Mouse (Mus musculus) heart, adult 11 months (tissue): Measurements from ENCODE around the gene Gstm5.

Source experiments
- DNase-seq: peaks from one replicate; pipeline ENCODE4 v3.0.0; 2022

Gene Gstm5

DNA sequence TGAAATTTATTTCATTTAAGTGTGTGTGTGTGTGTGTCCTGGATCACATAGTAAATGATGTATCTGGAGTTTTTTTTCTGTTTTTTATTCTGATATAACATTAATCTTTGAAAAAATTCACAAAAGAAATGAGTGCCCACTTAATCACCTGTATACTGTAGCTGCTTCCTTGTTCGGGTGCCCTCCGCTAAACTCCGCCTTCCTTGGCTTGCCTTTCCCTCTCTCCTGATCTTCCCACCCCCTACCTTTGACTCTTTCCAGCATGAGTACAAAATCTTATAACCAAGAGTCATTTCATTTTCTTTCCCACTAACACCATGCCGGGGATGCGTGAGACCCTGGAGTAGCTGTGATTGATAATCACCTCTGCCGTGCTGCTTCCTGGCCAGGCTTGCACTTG lies 36.5 kb downstream of the Gstm5 start:
- no peak for DNase-seq

DNA sequence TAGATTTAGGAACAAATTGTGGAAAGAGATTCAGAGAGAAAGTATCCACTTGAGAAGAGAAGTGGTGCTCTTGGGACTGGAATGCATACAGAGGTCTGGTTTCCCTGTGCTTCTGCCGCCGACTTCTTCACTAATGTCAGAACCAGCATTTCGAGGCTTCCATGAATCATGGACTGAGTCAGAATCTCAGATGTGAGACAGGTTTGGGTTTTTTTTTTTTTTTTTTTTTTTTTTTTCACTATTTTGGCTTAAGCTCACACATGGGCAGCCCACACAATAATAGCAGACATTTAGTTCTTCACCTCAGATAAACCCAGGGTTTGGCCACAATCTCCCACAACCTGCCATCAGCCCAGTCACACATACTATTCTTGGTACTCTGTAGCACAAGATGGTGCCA lies 39.6 kb downstream of the Gstm5 start:
- no peak for DNase-seq

DNA sequence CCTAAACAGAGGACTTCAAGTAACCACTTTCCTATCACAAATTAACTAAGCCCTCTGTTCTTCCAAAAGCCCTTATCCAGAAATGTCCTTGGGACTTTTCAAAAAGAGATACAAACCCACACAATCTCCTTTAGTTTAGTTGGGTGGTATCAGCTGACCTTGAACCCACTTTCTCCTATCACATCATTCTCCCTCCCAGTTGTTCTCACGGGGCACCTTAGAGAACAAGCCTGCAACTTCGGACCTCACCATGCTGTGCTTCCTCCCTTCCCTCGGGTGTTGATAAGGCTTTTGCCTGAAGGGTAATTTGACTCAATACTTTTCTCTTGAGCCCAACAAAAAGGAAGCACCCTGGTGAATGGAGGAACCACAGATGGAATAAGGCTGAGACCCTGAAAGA lies 40.3 kb downstream of the Gstm5 start:
- DNase-seq: no peak

DNA sequence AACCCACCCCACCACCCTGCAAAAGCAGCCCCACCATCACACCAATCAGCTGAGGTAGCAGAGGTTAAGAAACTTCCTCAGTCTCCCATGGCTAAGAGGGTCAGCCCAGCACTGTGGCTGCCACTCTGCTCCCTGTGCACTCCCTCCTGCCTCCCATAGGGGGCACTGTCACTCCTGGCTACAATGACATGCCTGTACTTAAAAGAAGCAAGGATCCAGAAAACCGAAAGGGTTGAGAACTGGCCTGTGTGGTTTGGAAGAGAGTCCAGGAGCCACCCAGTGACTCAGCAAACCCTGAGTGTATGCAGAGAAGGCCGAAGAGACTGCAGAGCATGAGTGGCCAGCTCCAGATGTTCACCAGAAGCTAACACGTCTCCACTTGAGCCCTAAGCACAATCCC lies 43.8 kb downstream of the Gstm5 start:
- peak; percentile 99 for DNase-seq

- DNase-seq: no peak
These were observed 44.2 kb downstream of the Gstm5 start for GRCm38 (mm10) chr3:107939830-107940229.

DNA sequence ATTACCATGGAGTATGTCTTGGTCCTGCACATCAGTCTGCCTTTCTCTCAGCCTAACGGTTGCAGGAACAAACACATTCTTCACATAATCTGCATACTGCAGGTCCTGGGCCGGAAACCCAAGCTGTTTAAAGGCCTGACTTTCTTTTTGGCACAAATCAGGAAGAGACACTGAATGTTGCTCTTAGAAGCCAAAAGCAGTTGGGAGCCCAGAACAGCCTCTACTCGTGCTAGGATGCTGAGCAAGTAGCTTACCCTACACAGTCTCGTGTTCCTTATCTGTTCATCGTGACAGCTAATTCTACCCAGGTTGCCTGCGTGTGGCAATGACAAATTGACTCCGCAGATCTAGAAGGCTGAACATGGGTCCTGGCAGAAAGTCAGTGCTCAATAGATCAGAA lies 44.9 kb downstream of the Gstm5 start:
- DNase-seq: no peak

DNA sequence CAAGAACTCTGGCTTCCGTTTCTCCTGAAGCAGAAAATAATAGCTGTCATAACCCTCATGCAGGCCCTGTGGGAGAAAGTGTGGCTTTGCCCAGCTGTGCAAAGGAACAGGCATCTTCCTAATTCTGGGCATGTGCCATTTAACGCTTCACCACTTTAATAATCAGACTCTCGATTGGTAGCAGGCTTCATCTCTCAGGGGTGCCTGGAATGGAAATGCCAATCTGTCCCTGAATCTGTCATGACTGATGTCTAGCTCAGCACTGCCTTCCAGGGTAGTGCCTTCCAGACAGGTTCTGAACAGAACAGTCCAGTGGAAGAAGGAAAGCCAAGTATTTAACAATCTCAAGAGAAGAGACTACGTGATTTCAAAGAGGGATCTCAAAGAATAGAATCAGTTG lies 45.6 kb downstream of the Gstm5 start:
- no peak for DNase-seq

GRCm38 (mm10) chr3:107943239-107943990 lies 47.8 kb downstream of the Gstm5 start, which contains the start of gene Gstm6:
Gene Gstm6, minus strand, starts transcription at chr3:107943749.
- no peak for DNase-seq

- DNase-seq: no peak
These were observed 50.1 kb downstream of the Gstm5 start for GRCm38 (mm10) chr3:107945729-107946128.
